Mouse (Mus musculus): ENCODE measurements at regions not wholly inside any gene's neighbourhood (a gene's known extent, or its start where the extent isn't known, plus 50 kb on each side); places are given as distances from the start of the nearest gene placed in this dataset.

GRCm38 (mm10) chr3:38381623-38382022 is 103.0 kb downstream of the Ankrd50 start:
- ATAC-seq (peak; percentile 43; the same call in 1 of the 2 replicates), DNase-seq (ENCODE audit: low spot score) (peak; percentile 42)
- H3K27me3 ChIP-seq (replicated peaks; ENCODE audit: insufficient read depth, low read length), result no peaks in the 10 kb centered on the region
- H3K36me3 ChIP-seq (ENCODE audit: insufficient read depth, low read length), result no peaks in the 10 kb centered on the region
- no peak overlapping the region; the same call in 1 of the 2 replicates for H3K27ac ChIP-seq (ENCODE audit: low read length)
- H3K9me3 ChIP-seq (ENCODE audit: low read length), result no peaks in the 10 kb centered on the region
- H3K4me2 ChIP-seq (replicated peaks; ENCODE audit: low read depth, low read length), result no peak overlapping the region
- no peak overlapping the region for H3K4me3 ChIP-seq (ENCODE audit: low read depth, low read length)
- TF ChIP-seq EP300 (IDR thresholded peaks at IDR 0.05) (no peak; the same call in 1 of the 2 replicates), CTCF (IDR thresholded peaks at IDR 0.05) (no peak)
- 15% methylated on average over 5 of the region's 5 CpGs for WGBS
- no peak overlapping the region for H3K9ac ChIP-seq (replicated peaks; ENCODE audit: low read depth)
- peaks cover 6% of the 10 kb centered on the region; the same call in 1 of the 2 replicates for H3K4me1 ChIP-seq (ENCODE audit: insufficient read depth, low read depth, low read length)

GRCm38 (mm10) chr3:38373690-38374089 is 111.0 kb downstream of the Ankrd50 start:
- Histone ChIP-seq H3K27me3 (replicated peaks; ENCODE audit: insufficient read depth, low read length) (no peaks in the 10 kb centered on the region), H3K4me3 (ENCODE audit: low read depth, low read length) (no peak overlapping the region), H3K27ac (ENCODE audit: low read length) (no peak overlapping the region), H3K4me1 (ENCODE audit: insufficient read depth, low read depth, low read length) (no peaks in the 10 kb centered on the region), H3K4me2 (replicated peaks; ENCODE audit: low read depth, low read length) (no peak overlapping the region), H3K36me3 (ENCODE audit: insufficient read depth, low read length) (no peaks in the 10 kb centered on the region), H3K9ac (replicated peaks; ENCODE audit: low read depth) (no peak overlapping the region), H3K9me3 (ENCODE audit: low read length) (no peaks in the 10 kb centered on the region)
- ATAC-seq, result no peak
- no peak for DNase-seq (ENCODE audit: low spot score)
- TF ChIP-seq CTCF (IDR thresholded peaks at IDR 0.05) (no peak), EP300 (IDR thresholded peaks at IDR 0.05) (no peak)
- 81% methylated on average over 4 of the region's 4 CpGs for WGBS

- peak; percentile 44 for ATAC-seq
- Histone ChIP-seq H3K36me3 (ENCODE audit: insufficient read depth, low read length) (no peaks in the 10 kb centered on the region), H3K4me1 (ENCODE audit: insufficient read depth, low read depth, low read length) (no peaks in the 10 kb centered on the region), H3K9me3 (ENCODE audit: low read length) (no peaks in the 10 kb centered on the region), H3K27ac (ENCODE audit: low read length) (no peak overlapping the region), H3K4me3 (ENCODE audit: low read depth, low read length) (no peak overlapping the region), H3K9ac (replicated peaks; ENCODE audit: low read depth) (no peak overlapping the region), H3K4me2 (replicated peaks; ENCODE audit: low read depth, low read length) (no peak overlapping the region), H3K27me3 (replicated peaks; ENCODE audit: insufficient read depth, low read length) (no peaks in the 10 kb centered on the region)
- DNase-seq (ENCODE audit: low spot score), result peak; percentile 55
- WGBS, result 22% methylated on average over 2 of the region's 2 CpGs
- TF ChIP-seq EP300 (IDR thresholded peaks at IDR 0.05) (peak; percentile 90), CTCF (IDR thresholded peaks at IDR 0.05) (0 out of 2 replicates have a peak, but pooled peaks have one; percentile 3)
Measured at GRCm38 (mm10) chr3:38371702-38372101, 112.9 kb downstream of the Ankrd50 start.

- Histone ChIP-seq H3K4me1 (ENCODE audit: insufficient read depth, low read depth, low read length) (peaks cover 10% of the 10 kb centered on the region), H3K9ac (replicated peaks; ENCODE audit: low read depth) (no peak overlapping the region), H3K36me3 (ENCODE audit: insufficient read depth, low read length) (no peaks in the 10 kb centered on the region), H3K9me3 (ENCODE audit: low read length) (no peaks in the 10 kb centered on the region), H3K27ac (ENCODE audit: low read length) (no peak overlapping the region), H3K27me3 (replicated peaks; ENCODE audit: insufficient read depth, low read length) (no peaks in the 10 kb centered on the region), H3K4me3 (ENCODE audit: low read depth, low read length) (no peak overlapping the region), H3K4me2 (replicated peaks; ENCODE audit: low read depth, low read length) (no peak overlapping the region)
- DNase-seq (ENCODE audit: low spot score) (no peak), ATAC-seq (no peak)
- no peak for TF ChIP-seq EP300 (IDR thresholded peaks at IDR 0.05)
- no peak for TF ChIP-seq CTCF (IDR thresholded peaks at IDR 0.05)
- 72% methylated on average over 4 of the region's 4 CpGs for WGBS
Measured at GRCm38 (mm10) chr3:38363888-38364287, 120.8 kb downstream of the Ankrd50 start.

- Histone ChIP-seq H3K27ac (ENCODE audit: low read length) (no peak overlapping the region), H3K36me3 (ENCODE audit: insufficient read depth, low read length) (no peaks in the 10 kb centered on the region), H3K27me3 (replicated peaks; ENCODE audit: insufficient read depth, low read length) (no peaks in the 10 kb centered on the region), H3K4me2 (replicated peaks; ENCODE audit: low read depth, low read length) (no peak overlapping the region), H3K4me3 (ENCODE audit: low read depth, low read length) (no peak overlapping the region), H3K9ac (replicated peaks; ENCODE audit: low read depth) (no peak overlapping the region), H3K9me3 (ENCODE audit: low read length) (no peaks in the 10 kb centered on the region), H3K4me1 (ENCODE audit: insufficient read depth, low read depth, low read length) (peaks cover 10% of the 10 kb centered on the region)
- ATAC-seq, result no peak
- TF ChIP-seq EP300 (IDR thresholded peaks at IDR 0.05) (no peak), CTCF (IDR thresholded peaks at IDR 0.05) (no peak)
- 65% methylated on average over 4 of the region's 4 CpGs for WGBS
- DNase-seq (ENCODE audit: low spot score), result no peak
Measured at GRCm38 (mm10) chr3:38361411-38361810, 123.2 kb downstream of the Ankrd50 start.

GRCm38 (mm10) chr3:38360974-38361373 is 123.7 kb downstream of the Ankrd50 start:
- no peaks in the 10 kb centered on the region for H3K36me3 ChIP-seq (ENCODE audit: insufficient read depth, low read length)
- DNase-seq (ENCODE audit: low spot score) (peak; percentile 51), ATAC-seq (peak; percentile 67)
- H3K9me3 ChIP-seq (ENCODE audit: low read length), result no peaks in the 10 kb centered on the region
- 31% methylated on average over 5 of the region's 5 CpGs for WGBS
- no peaks in the 10 kb centered on the region for H3K27me3 ChIP-seq (replicated peaks; ENCODE audit: insufficient read depth, low read length)
- TF ChIP-seq EP300 (IDR thresholded peaks at IDR 0.05), result peak; percentile 27; the same call in 1 of the 2 replicates
- TF ChIP-seq CTCF (IDR thresholded peaks at IDR 0.05), result no peak
- H3K4me3 ChIP-seq (ENCODE audit: low read depth, low read length), result no peak overlapping the region
- peak overlapping the region; percentile 22; the same call in 1 of the 2 replicates for H3K27ac ChIP-seq (ENCODE audit: low read length)
- no peak overlapping the region for H3K4me2 ChIP-seq (replicated peaks; ENCODE audit: low read depth, low read length)
- peaks cover 10% of the 10 kb centered on the region for H3K4me1 ChIP-seq (ENCODE audit: insufficient read depth, low read depth, low read length)
- H3K9ac ChIP-seq (replicated peaks; ENCODE audit: low read depth), result no peak overlapping the region
